Mouse (Mus musculus) midbrain, postnatal 0 days (tissue): ENCODE results near the gene Hhatl. TPM values are rescaled to one million over a fixed set of nuclear protein-coding genes. Genes with fewer than 3 reads are reported as not detected.

ENCODE experiments used
- ATAC-seq: fragments of 200-750 bp; cut with Nextera tagmentation; 2 replicates; pipeline ENCODE4 v1.8.0; 2017; ENCODE audit warnings: moderate number of reproducible peaks, mild to moderate bottlenecking, moderate TSS enrichment, moderate library complexity; ENCODE audit not compliant: low FRiP score
- DNase-seq: peaks from one replicate; pipeline ENCODE4 v3.0.0-alpha.2; 2015; ENCODE audit warnings: low spot score
- H3K27ac ChIP-seq: fragments of 300-500 bp; sonication (generic); 2 replicates; pipeline ENCODE4 v1.5.1; 2014; ENCODE audit warnings: low read depth, mild to moderate bottlenecking, low read length, mixed read lengths
- H3K27me3 ChIP-seq: fragments of 300-500 bp; sonication (generic); 2 replicates; pipeline ENCODE4 v1.6.1; 2014; ENCODE audit warnings: low read length, control low read depth, mixed read lengths; ENCODE audit not compliant: insufficient read depth
- H3K36me3 ChIP-seq: fragments of 300-500 bp; sonication (generic); 2 replicates; pipeline ENCODE4 v1.6.1; 2014; ENCODE audit warnings: low read length, control low read depth, mixed read lengths; ENCODE audit not compliant: insufficient read depth
- H3K4me1 ChIP-seq: fragments of 300-500 bp; sonication (generic); 2 replicates; pipeline ENCODE4 v1.6.1; 2014; ENCODE audit warnings: mild to moderate bottlenecking, control low read depth, antibody characterized with exemption, low read length, mixed read lengths; ENCODE audit not compliant: insufficient read depth
- H3K4me2 ChIP-seq: fragments of 300-500 bp; sonication (generic); 2 replicates; pipeline ENCODE4 v1.6.1; 2014; ENCODE audit warnings: low read depth, mild to moderate bottlenecking, low read length, mixed read lengths; ENCODE audit not compliant: poor library complexity, severe bottlenecking
- H3K4me3 ChIP-seq: fragments of 300-500 bp; sonication (generic); 2 replicates; pipeline ENCODE4 v1.5.1; 2014; ENCODE audit warnings: low read depth, mild to moderate bottlenecking, low read length, moderate library complexity
- H3K9ac ChIP-seq: fragments of 300-500 bp; sonication (generic); replicated peaks from 2 replicates; pipeline ENCODE4 v1.6.1; 2014; ENCODE audit warnings: mild to moderate bottlenecking, low read length, moderate library complexity, mixed read lengths; ENCODE audit not compliant: poor library complexity, severe bottlenecking
- H3K9me3 ChIP-seq: fragments of 300-500 bp; sonication (generic); 2 replicates; pipeline ENCODE4 v1.6.1; 2016; ENCODE audit warnings: low read length, control low read depth
- CTCF ChIP-seq: IDR thresholded peaks from 2 replicates; pipeline ENCODE4 v1.5.1; 2016; ENCODE audit warnings: antibody characterized with exemption, mild to moderate bottlenecking
- WGBS: fragments of 180-500 bp; shearing (Covaris S2); extraction: QIAGEN DNeasy Blood & Tissue Kit; methylation state at CpG from one replicate; pipeline ENCODE4 v1.1.7; 2014; 5-methylcytosine and 5-hydroxymethylcytosine counted together
- polyA plus RNA-seq: library from polyadenylated mRNA; unstranded; fragments of >200 nt; fragmentation: Nextera tagmentation; extraction: Ambion mirVana; gene quantifications from 2 replicates; pipeline ENCODE4 v1.2.1, GENCODE M21; 2015
- total RNA-seq: library from RNA; depleted of rRNA; stranded (reverse); fragments of >200 nt; gene quantifications from 2 replicates; pipeline ENCODE4 v1.2.3, GENCODE M21; 2014

Gene Hhatl
- total and polyA plus RNA-seq, 2 experiments from 2014 or later, result 0.99 to 1.5 TPM

DNA sequence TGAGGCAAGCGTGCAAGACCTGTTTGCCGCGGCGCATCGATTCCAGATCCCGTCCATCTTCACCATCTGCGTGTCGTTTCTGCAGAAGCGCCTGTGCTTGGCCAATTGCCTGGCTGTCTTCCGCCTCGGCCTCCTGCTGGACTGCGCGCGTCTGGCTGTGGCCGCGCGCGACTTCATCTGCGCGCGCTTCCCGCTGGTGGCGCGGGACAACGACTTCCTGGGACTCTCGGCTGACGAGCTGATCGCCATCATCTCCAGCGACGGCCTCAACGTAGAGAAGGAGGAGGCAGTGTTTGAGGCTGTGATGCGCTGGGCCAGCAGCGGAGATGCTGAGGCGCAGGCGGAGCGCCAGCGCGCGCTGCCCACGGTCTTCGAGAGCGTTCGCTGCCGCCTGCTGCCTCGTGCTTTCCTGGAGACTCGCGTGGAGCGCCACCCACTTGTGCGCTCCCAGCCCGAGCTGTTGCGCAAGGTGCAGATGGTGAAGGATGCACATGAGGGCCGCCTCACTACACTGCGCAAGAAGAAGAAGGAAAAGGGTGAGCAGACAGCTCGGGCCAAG lies 14.2 kb downstream of the Hhatl start:
- Histone ChIP-seq H3K9ac (no peak overlapping the region; the same call in 1 of the 2 replicates), H3K4me3 (peak overlapping the region; percentile 33), H3K9me3 (no peaks in the 10 kb centered on the region), H3K4me2 (peak overlapping the region; percentile 55), H3K27me3 (peaks cover 18% of the 10 kb centered on the region), H3K4me1 (no peaks in the 10 kb centered on the region), H3K27ac (no peak overlapping the region), H3K36me3 (no peaks in the 10 kb centered on the region)
- ATAC-seq (peak; percentile 59), DNase-seq (peak; percentile 70)
- 13% methylated on average over 54 of the region's 54 CpGs for WGBS
- peak; percentile 19; the same call in 1 of the 2 replicates for TF ChIP-seq CTCF

DNA sequence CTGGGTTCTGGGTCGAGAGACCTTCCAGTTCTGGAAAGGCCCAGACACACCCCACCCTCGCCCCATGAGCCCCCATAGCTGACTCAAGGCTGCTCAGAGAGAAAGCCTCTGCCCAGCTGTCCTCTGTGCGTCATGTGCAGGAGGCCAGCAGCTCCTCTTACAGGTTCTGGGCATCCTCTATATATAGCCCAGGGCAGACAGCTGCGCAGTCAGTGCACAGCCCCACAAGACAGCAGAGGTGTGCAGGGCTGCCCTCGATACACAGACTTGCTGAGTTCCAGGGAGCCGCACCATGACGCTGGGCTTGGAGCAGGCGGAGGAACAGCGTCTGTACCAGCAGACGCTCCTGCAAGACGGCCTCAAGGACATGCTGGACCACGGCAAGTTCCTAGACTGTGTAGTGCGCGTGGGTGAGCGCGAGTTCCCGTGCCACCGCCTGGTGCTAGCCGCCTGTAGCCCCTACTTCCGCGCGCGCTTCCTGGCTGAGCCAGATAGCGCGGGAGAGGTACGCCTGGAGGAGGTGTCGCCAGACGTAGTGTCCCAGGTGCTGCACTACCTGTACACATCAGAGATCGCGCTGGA lies 14.7 kb downstream of the Hhatl start, which contains the start of gene Klhl40:
TSS of gene Klhl40 (plus strand) at position 124 of the 582 bp plus-strand sequence.
- Histone ChIP-seq H3K4me2 (peak within 1 kb of the TSS; percentile 55), H3K27me3 (peaks cover 18% of the 10 kb centered on the region), H3K9ac (no peak within 1 kb of the TSS; the same call in 1 of the 2 replicates), H3K4me3 (peak within 1 kb of the TSS; percentile 33), H3K36me3 (no peaks in the 10 kb centered on the region), H3K9me3 (no peaks in the 10 kb centered on the region), H3K27ac (no peak within 1 kb of the TSS), H3K4me1 (no peaks in the 10 kb centered on the region)
- no peak for DNase-seq
- peak; percentile 61 for ATAC-seq
- no peak for TF ChIP-seq CTCF
- 22% methylated on average over 28 of the region's 30 CpGs for WGBS

DNA sequence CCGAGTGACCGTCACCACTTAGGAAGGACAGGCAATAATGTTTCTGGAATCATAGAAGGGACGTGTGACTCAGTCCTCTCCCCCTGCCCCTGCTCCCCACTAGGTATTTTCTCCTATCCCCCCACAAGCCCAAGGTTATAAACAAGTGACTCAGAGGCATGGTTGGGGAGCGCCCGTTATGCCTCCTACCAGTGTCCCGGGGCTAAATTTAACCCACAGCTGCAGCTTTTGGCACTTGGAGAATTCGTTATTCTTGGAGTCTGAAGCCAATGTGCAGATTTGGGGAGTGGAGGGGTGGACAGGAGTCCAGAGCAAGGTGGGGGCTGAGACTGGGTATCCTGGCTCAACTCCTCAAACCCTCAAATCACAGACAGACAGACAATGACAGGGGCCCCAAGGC lies 15.8 kb downstream of the Hhatl start:
- Histone ChIP-seq H3K36me3 (no peaks in the 10 kb centered on the region), H3K27ac (no peak overlapping the region), H3K4me3 (no peak overlapping the region), H3K4me1 (no peaks in the 10 kb centered on the region), H3K4me2 (no peak overlapping the region), H3K27me3 (peaks cover 18% of the 10 kb centered on the region), H3K9me3 (no peaks in the 10 kb centered on the region), H3K9ac (no peak overlapping the region)
- ATAC-seq (no peak), DNase-seq (no peak)
- no peak for TF ChIP-seq CTCF
- WGBS, result 82% methylated on average over 7 of the region's 7 CpGs

DNA sequence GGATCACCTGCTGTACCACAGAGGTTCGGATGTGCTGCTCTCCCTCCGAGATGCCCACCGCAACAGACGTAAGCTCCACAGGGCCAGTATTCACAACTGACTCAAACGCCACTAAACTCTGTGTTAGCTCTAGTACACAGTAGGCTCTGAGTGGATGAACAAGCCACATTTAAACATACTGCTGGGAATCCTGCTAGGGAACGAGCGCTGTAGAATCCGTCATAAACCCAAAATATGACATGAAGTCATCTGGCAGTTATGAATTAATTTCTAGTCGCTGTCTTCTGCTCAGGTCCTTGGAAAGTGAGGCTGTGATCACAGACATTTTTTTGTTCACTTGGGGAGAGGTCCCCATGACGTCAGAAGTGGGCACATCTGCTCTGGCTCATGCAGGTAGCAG lies 16.4 kb downstream of the Hhatl start:
- DNase-seq (no peak), ATAC-seq (no peak)
- no peaks in the 10 kb centered on the region for H3K4me1 ChIP-seq
- no peaks in the 10 kb centered on the region for H3K9me3 ChIP-seq
- no peak overlapping the region for H3K9ac ChIP-seq
- no peak for TF ChIP-seq CTCF
- peaks cover 18% of the 10 kb centered on the region for H3K27me3 ChIP-seq
- H3K27ac ChIP-seq, result no peak overlapping the region
- WGBS, result 83% methylated on average over 10 of the region's 10 CpGs
- no peaks in the 10 kb centered on the region for H3K36me3 ChIP-seq
- no peak overlapping the region for H3K4me3 ChIP-seq
- no peak overlapping the region for H3K4me2 ChIP-seq

DNA sequence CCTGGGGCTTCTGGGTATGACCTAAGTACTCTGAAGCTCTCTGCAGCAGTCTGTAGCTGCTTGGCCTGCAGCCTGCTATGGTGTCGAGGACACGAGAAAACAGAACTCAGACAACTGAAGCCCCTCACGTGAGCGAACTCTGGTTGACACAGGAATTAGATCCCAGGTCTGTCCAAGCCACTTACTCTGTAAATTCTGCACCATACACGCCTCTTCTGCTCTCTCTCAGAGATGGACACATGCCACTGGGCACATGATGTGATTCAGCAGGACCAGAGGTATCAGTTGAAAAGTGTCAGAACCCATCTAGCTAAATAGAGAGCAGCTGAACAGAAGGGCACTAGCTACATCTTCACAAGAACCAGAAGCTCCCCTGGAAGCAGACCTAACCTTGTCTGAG lies 19.9 kb downstream of the Hhatl start:
- peaks cover 7% of the 10 kb centered on the region; the same call in 1 of the 2 replicates for H3K27me3 ChIP-seq
- no peak for TF ChIP-seq CTCF
- H3K9me3 ChIP-seq, result no peaks in the 10 kb centered on the region
- H3K27ac ChIP-seq, result no peak overlapping the region
- ATAC-seq (no peak), DNase-seq (no peak)
- peaks cover 20% of the 10 kb centered on the region for H3K36me3 ChIP-seq
- no peak overlapping the region for H3K9ac ChIP-seq
- 69% methylated on average over 5 of the region's 5 CpGs for WGBS
- H3K4me3 ChIP-seq, result no peak overlapping the region
- no peak overlapping the region for H3K4me2 ChIP-seq
- no peaks in the 10 kb centered on the region for H3K4me1 ChIP-seq

DNA sequence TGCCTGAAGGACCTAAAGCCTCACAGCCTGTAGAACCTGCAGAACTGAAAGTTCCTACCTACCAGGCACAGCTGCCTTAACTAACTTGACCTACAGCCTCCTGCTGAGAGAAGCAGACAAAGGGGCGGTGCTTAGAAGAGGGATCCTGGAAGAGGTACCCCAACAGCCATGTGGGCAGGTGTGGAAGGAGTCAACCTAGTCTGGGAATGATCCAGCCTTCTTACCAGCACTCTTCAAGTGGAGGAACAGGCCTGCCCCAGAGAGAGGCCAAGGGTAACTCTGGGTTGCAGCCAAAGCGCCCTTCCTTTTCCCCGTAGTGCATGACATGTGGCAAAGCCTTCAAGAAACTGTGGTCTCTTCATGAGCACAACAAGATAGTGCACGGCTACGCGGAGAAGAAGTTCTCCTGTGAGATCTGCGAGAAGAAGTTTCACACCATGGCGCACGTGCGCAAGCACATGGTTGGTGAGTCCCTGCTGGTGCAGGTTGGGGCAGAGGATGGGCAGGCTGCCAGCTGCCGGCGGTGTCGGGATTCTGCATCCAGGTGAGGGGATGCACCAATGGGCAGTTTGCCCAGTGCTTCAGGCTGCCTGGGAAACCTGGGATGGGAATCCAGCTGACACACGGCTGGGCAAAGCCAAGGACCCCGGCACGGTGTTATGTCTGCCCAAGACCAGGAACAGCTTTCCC lies 27.0 kb downstream of the Hhatl start:
- H3K27ac ChIP-seq, result no peak overlapping the region
- TF ChIP-seq CTCF, result no peak
- H3K9ac ChIP-seq, result no peak overlapping the region
- H3K4me1 ChIP-seq, result peaks cover 7% of the 10 kb centered on the region
- no peak overlapping the region for H3K4me3 ChIP-seq
- H3K9me3 ChIP-seq, result no peaks in the 10 kb centered on the region
- 93% methylated on average over 16 of the region's 16 CpGs for WGBS
- H3K4me2 ChIP-seq, result no peak overlapping the region
- DNase-seq, result no peak
- H3K27me3 ChIP-seq, result no peaks in the 10 kb centered on the region
- peaks cover 60% of the 10 kb centered on the region for H3K36me3 ChIP-seq
- ATAC-seq, result no peak
